Mouse (Mus musculus) natural killer cell, adult 2 months (primary cell): Measurements from ENCODE around the gene Olfr633.
"Not testable (repeated sequence)": the region's sequence is repeated elsewhere in the genome, so short reads cannot be mapped to it uniquely, and the experiment has no call there.

Experiments used
- DNase-seq, 2 experiments: peaks; one replicate each; pipeline ENCODE4 v3.0.0; 2022; ENCODE audit warnings: low spot score in 2 of 2

Olfr633 gene

DNA sequence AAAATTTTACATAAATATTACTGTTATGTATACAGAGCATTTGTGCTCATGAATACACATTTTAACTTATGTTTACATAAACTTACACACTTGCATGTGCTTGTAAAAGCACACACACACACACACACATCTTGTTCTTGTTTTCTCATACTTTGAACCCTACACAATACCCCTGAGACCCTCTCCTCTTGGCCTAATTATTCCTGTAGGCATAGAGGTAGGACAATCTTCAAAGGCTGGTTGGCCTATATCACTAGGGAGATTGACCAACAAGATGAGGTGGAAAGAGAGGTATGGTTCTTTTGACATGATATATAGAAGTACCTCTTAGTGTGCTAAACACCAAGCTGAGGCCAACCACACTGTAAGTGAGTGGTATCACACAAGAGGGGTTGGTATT, at the start of gene Olfr633:
Gene Olfr633 (plus strand): TSS at position 301 of the 400 bp plus-strand sequence.
- no peak for DNase-seq

DNA sequence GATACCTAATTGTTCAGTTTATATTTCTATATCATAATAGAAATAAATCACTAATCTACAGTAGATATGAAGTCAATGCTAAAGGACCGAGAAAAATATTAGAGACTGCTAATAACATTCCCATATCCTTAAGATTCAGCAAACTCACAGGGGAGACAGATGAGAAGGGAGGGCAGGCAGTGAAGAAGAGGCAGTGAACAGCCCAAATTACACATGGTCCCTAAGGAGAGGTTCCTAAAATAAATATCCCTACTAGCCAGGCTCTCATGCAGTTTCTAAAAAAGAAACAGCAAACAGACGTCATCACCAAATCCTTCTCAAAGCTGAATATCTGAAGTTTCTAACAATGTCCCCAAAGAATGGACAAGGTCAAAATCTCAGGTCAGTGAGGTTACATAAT, 41.0 kb upstream of the Olfr633 start, which contains the start of gene Olfr65:
Gene Olfr65 (plus strand): TSS at position 301 of the 400 bp plus-strand sequence.
- DNase-seq = no peak

DNA sequence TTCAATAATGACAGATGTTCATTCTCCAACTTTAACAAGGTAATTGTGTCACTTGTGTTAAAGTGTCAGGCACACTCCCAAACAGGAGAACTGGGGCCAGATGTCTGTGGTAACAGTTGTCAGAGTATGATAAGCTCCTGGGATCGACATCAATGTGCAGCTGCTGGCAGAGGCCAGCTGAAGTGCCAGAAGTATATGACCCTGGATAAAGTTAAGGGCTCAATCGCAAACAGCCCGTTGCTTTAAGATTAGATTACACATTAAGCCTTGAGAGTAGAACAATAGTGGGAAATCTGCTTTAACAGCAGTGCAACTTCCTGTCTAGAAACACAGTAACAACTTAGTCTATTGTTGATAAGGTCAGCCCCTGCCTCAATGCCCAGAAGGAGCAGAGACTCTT, 34.2 kb upstream of the Olfr633 start:
- DNase-seq = no peak

DNA sequence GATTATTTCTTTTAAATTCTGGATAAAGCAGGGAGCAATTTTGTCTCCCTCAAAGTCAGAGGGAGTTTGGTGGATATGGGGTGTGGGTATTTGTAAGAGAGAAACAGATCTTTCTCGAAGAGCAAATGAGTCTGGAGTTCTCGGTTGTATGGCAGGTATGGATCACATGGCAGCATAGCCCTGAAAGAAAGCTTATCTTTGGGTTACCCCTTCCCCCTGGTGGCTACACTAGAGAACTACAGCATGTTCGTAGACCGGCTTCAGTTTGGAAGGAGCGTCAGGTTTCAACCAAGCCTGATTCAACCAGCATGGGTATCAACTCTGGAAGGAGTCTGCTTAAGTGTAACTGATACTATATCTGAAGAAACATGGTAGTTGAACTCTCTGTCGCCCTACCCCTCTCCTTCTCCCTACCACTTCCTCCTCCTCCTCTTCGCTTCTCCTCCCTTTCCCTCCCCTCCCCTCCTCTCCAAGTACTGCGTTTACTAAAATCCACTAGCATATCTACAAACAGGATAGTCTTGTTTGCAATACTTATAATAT, 31.2 kb upstream of the Olfr633 start:
- no peak for DNase-seq

DNA sequence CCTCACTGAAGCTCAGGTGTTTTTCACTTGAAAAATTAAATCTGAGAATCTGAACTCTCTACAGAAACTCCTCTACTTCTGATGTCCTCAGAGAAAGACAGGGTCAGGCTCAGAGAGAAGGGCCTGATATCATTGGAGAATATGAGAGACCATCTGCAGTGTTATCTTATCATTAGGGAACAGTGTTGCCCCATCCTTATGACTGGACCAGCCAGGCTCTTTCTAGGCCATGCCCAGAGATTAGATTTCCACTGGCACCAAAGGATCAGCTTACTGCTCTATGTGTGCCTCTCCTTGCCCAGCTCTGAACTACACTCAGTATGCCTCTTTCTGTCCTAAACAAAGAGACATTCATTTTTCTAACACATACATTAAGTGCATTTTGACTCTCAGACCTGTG, 28.9 kb upstream of the Olfr633 start:
- DNase-seq = no peak

DNA sequence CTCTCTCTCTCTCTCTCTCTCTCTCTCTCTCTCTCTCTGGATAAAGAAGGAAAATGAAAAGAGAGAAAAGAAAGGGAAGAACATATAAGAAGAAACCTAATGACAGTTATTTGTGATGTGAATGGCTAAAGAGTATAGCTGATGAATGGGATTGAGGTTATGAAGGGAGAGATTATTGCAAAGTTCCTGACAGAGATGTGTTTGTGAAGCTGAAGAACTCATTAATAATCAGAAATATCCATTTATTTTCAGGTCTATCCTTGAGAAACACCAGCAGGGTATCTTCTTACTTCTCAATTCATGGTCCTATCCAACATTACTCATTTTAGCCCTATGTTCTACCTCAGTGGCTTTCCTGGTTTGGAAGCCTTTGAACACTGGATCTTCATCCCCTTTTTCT, 15.7 kb upstream of the Olfr633 start, which contains the start of gene Olfr631:
Gene Olfr631 (plus strand): TSS at position 301 of the 400 bp plus-strand sequence.
- DNase-seq = no peak

DNA sequence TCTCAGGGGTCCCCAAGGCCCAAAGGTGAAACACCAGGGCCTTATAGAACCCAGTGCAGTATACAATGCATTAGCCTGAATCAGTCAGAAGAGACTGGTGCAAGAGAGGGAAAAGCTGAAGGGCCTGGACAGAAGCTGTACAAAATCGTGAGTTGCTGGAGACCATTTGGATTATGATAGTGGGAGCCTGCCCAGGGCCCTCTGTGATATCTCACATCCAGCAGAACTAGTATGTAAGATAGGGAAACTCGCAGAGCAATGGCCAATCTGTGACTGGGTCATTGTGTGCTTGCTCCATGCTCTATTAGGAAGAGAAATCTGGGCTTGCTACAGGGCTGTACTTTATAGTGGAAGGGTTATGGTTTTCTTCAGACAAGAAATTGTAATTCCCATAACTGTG, 10.0 kb upstream of the Olfr633 start, which contains the start of gene Olfr632:
Gene Olfr632 (plus strand): TSS at position 84 of the 400 bp plus-strand sequence.
- DNase-seq = no peak

DNA sequence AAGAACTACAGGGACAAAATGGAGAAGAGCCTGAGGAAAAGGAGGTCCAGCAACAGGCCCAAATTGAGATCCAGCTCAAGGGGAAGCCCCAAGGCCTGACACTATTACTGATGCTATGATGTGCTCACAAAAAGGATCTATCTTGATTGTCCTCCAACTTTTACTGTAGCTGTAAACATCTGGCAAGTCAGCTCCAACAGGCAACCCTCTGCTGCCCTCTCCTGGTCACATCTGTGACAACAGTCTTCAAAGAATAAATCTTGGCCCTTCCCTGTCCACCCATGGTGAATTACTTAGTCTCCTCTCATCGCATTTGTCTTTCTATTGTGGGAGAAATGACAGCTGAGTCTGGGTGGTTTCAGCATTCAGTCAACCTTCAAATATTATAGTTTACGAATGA, 1.5 kb upstream of the Olfr633 start:
- DNase-seq = peak; percentile 2 to 23

DNA sequence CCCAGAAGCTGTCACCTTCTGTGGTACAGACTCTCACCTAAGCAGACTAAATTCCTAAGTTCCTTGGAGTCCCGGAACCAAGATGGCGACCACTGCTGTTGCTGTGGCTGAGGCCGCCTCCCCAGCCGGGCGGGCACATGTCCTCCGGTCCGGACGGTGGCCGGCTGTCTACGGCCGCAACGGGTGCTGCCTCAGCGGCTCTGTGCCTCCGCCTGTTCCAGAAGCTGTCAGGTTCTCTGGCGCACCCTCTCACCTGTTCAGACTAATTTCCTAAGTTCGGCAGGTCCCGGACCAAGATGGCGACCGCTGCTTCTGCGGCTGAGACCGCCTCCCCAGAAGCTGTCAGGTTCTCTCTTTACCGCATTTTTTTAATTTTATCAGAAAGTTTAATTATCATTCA, 22.6 kb downstream of the Olfr633 start:
- DNase-seq = not testable (repeated sequence)

DNA sequence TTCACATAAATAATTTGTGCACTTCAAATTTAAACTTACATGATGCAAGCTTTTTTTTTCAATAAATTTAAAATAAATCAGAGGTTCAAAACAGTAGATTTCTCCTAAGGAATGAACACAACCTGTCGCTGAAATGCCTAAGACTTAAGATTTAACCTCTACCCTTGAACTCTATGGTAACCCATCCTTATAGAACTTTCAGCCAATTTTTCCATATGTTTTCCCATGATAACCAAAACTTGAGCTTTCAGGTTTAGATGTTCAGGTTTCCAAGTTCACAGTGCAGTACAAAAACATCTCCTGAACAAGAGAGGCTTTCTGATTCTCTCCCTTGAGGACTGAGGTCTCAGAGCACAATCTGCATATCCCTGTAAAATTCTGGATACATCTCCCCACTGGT, 26.6 kb downstream of the Olfr633 start, which contains the start of gene Olfr635:
Gene Olfr635 (plus strand): TSS at position 301 of the 400 bp plus-strand sequence.
- DNase-seq = no peak

DNA sequence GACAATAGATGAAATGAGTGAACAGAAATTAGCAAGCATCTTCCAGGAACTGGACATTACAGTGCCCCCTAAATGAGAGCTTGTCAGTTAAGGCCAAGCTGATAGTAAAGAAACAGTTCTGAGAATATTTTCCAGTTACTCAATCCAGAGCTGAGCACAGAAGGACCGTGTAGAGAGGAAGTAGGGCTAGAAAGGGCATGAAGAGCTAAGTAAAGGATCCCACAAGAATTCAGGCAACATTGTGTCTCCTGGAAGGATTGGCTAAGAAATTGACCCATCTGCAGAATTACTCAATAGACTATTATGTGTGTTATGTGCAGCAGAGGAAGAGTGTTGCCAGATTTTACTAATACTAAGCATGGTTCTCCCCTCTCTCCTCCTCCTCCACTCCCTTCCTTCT, 27.5 kb downstream of the Olfr633 start:
- no peak for DNase-seq

DNA sequence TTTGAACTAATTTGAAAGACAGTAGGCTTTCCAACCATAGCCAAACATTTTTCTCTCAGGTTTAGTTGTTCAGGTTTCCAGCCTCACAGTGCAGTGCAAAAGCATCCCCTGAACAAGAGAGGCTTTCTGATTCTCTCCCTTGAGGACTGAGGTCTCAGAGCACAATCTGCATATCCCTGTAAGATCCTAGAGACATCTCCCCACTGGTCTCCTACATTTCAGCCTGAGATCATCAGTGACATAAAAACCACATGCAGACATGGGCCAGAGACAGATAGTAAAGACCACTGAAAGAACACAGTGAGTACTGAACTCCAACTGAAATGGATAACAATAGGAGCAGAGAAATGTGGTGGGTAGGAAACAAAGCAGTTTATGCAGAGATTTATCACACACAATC, 54.2 kb downstream of the Olfr633 start, which contains the start of gene Olfr638:
Gene Olfr638 (plus strand): TSS at position 301 of the 400 bp plus-strand sequence.
- no peak for DNase-seq
